Mouse (Mus musculus) urinary bladder, postnatal 36 days (tissue): ENCODE data around the gene Gm16440.
"Not testable (repeated sequence)": the region's sequence is repeated elsewhere in the genome, so short reads cannot be mapped to it uniquely, and the experiment has no call there.

Experiments used
- DNase-seq, 2 experiments: peaks; one replicate each; pipeline ENCODE4 v3.0.0; 2022; ENCODE audit warnings: low spot score in 2 of 2, mixed read lengths in 1 of 2

Gene Gm16440

GRCm38 (mm10) chr14:6390219-6390618 lies at the start of gene Gm16440:
Gene Gm16440, minus strand, starts transcription at chr14:6390319.
- not testable (repeated sequence) for DNase-seq

- DNase-seq, result peak; percentile 7 to 31
Observed at GRCm38 (mm10) chr14:6426766-6427165, 36.6 kb upstream of the Gm16440 start.

- not testable (repeated sequence) for DNase-seq
Observed at GRCm38 (mm10) chr14:6426353-6426752, 36.2 kb upstream of the Gm16440 start.

- not testable (repeated sequence) for DNase-seq
Observed at GRCm38 (mm10) chr14:6412382-6412781, 22.3 kb upstream of the Gm16440 start, which contains the start of gene Gm3591. Gene Gm3591, minus strand, starts transcription at chr14:6412482.

GRCm38 (mm10) chr14:6343578-6343977 lies 46.5 kb downstream of the Gm16440 start, which contains the start of gene Gm3618:
Gene Gm3618, minus strand, starts transcription at chr14:6343678.
- not testable (repeated sequence) for DNase-seq
